Mouse (Mus musculus) embryo, embryonic 11.5 days (tissue): Measurements from ENCODE around the gene Parva.

Source experiments
- DNase-seq: peaks from one replicate; pipeline ENCODE4 v3.0.0-alpha.2; 2012; ENCODE audit warnings: low read depth, low spot score

Parva gene

DNA sequence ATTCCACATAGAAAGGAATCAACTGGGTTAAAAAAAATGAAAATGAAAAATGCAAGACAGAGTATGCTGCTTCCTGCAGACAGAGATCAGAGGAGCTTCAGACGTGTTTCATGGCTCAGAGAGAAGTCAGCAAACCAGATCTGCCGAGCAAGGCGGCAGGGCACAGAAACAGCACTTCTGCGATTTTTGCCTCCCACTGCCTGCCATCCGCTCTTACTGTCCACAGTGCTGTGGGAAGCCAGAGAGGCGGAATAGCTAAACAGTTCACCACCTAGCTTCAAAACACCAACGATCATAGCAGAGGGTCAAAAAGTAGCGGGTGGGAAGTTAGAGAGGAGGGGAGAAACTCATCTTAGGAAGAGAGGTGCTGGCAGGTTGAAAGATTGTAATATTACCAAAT, 84.0 kb downstream of the Parva start:
- no peak for DNase-seq

DNA sequence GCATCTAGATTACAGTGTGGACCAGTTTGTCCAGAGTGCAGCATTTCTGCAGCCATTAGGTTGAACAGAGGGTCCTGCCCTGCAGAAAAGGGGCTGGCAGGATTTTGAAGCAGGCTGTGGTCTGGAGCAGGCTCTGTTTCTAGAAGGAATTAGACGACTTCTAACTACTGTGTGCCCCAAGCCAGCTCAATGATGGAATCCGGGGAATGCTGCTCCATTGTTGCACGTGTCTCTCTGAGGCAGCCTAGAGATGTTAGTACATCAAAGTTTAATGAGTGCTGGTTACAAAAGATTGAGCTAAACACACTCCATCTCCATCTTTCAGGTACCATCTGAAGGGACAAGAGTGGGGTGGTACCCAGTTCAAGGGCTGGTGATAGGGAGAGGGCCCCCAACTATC, 85.0 kb downstream of the Parva start:
- DNase-seq = no peak

- DNase-seq = no peak
Observed at GRCm38 (mm10) chr7:112512895-112513294, 85.6 kb downstream of the Parva start.

DNA sequence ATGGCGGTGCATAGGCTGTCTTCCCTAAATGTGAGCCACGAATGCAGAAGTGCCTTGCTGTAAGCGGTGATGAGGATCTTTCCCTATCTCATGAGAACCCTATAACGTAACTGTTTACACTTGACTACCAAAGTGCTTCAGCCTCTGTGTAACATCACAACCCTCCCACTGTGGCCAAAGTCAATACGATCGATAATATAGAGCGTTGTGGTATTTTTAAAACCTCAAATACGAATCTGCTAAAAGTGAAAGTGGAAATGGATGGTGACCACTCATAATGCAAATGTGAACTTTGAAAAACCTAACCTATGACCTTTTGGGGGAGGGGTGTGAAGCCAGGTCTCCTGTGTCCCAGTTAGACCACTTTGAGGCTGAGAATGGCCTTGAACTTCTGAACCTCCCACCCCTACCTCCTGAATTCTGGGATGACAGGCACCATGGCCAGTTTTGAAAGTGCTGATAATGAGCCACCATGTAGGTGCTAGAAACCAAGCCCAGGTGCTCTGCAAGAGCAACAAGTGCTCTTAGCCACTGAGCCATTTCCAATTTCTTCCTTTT, 87.4 kb downstream of the Parva start:
- DNase-seq = no peak

- no peak for DNase-seq
Observed at GRCm38 (mm10) chr7:112525465-112525864, 98.2 kb downstream of the Parva start.

DNA sequence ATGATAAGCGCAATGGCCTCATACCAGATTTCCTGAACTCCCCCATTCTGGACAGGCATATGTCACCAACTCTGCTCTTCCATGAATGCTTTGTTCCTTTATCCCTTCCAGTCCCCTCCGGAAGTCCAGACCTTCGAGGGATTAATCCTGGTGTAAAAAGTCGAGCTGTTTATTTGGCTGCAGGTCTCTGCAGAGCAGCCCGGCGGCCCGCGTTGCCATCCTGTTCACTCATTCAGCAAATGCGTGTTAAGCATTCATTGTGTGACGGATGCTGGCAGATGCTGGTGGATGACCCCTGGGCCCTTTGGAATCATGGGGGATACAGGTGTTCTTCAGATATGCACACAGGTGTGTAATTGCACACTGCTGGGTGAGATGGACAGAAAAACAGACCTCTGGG, 98.9 kb downstream of the Parva start:
- no peak for DNase-seq

DNA sequence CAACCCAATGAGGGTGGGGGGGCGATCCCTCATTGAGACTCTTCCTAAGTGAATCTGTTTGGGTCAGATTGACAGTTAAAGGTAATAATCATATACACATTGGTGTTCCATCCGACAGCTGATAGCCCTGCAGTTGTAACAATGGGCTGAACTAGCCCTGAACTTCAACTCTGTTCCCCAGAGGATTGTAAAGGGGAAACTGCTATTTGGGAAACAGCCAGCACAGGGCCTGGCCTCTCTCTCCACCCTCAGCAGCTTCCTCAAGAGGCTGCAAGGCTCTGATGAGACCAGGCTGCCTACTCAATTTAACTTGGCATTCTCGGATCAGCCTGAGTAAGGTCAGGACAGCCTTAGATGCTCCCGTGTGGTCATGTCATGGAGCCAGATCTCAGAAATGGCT, 99.9 kb downstream of the Parva start:
- DNase-seq = no peak

DNA sequence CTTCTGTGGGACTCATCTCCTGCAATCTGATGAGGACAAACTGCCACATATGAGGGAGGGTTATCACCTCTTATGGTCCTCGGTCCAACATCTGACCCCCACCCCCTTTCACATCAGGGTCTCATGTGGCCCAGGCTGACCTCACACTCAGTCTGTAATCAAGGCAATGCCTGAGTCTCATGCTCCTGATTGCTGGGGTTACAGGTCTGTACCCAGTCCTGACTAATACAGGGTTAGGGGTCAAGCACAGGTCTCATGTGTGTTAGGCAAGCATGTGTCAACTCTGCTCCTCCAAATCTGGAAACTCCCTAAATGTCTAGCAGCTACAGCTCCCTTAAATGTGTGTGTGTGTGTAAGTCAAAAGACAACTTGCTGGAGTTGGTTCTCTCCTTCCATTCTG, 100.8 kb downstream of the Parva start:
- no peak for DNase-seq

DNA sequence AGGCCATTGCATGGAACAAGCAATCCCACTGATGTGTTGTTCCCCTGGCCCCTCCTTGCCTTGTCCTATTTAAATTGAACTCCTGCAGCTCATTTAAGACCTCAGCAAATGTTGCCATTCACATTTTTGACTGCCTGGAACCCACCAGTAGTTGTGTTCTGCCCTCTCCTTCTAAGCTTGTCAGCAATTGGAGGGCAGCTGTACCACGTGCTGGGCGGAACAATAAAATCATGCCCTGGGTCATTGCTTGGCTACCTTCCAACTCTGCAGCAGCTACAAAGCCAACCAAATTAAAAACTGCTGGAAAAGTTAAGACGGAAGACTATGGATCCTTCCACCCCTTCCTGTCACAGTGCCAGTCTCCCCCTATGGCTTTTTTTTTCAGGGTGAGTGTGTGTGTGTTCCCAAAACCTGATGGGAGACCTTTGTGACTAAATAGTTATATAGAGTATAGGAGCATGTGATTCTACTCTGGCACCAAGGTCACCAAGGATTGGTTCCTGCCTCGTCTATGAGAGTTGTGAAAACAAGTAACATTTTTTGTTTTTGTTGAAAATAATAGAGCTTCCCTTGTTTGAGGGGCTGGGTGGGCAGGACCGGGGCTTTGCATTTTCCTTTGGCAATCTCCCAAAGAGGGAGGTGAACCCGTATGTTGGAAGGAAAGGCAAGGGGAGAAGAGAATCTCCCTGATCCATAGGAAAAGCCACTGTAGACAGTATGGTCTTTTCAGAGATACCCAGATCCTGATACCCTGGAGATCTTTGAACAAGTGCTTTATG, 101.5 kb downstream of the Parva start:
- peak; percentile 29 for DNase-seq

GRCm38 (mm10) chr7:112530924-112531323, 103.6 kb downstream of the Parva start:
- no peak for DNase-seq

DNA sequence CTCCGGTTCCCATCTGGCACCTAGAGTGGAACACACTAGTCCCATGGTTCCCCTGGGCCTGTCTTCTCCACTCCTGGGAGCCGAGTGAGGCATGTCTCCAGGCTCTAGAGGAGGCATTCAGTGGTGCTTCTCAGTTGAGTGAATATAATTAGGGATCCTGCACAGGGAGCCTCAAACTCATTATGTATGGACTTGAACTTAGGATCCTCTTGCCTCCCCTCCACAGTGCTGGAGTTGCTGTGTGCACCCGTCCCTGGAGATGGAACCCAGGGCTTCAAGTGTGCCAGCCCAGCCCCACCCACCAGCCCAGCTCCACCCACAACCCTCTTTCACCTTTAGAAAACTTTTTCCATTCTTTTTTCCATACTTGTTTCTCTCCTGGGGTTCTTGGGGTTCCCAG, 106.8 kb downstream of the Parva start:
- no peak for DNase-seq

DNA sequence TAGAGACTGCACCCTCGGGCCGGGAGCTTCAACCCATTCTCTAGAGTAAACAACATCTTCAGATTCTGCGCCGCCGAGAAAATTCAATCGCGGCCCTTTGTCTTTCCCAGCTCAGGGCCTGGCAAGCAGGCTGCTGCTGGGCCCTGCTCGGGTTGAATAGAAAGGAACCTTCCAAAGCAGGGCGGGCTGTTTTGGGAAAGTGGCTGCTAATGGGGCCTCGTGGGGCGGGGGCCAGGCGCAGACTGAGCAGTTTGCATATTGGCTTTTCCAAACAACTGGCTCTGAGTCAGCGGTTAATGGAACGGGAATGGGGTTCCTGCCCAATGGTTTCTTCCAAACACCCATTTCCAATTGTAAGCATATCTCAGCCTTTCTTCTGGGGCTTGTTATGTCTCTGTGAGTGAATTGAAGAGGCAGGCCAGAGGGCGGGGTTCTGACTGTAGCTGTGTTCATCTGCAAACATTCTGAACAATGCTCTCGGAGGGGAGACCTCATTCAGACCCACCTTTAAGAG, 108.2 kb downstream of the Parva start:
- peak; percentile 8 for DNase-seq

DNA sequence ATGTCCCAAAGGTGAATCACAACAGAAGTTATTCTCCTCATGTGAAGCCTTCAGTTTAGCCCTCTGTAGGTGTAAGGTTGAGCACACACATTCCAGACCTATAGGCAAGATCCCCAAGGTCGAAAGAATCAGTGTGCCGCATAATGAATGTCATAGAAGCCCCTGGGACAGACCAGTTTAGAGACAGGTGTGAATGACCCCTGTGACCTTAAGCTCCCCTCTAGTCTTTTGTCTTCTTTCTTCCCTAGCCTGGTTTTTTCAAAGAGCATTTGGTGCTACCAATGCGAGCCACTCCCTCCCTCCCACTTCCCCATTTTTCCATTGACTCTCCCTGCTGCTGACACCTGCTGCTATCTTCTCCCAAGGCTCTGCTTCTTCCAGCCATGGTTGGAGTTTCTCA, 121.8 kb downstream of the Parva start:
- no peak for DNase-seq

GRCm38 (mm10) chr7:112561504-112561903, 134.2 kb downstream of the Parva start:
- DNase-seq = no peak

DNA sequence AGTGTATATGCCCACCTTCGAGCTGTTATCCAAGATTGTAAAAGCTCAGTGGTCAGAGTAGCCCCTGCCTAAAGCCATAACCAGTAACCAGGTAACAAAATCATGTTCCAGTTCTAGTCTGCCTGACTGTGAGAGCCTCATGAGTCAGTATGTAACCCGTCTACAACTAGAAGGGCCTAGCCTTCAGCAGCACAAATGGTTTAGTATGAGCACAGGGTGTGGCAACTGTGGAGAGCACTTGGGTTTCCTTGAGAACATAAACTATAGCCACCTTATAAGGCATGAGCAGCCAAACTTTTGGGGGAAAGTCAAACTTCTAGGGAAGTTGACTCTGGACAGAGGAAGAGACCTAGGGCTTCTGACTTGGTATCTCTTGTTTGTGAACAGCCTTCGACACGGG, 139.7 kb downstream of the Parva start:
- no peak for DNase-seq

DNA sequence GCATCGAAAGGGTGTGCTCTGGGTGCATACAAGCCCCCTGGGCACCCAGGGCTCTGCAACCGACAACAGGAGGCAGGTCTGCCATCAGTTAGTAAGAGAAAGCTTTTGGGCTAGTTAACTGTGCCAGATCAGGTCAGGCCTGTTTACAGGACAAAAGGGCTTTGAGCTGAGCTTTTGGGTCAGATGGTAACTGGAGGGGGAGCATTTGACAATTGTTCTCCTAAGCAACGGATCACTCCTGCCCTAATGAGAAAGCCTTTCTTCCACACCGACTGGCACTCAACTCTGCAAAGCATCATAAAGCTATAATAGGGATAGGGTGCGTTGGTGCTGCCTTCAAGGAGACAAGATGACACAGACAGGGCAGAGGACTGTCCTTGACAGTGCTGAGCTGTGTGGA, 141.7 kb downstream of the Parva start:
- no peak for DNase-seq

- DNase-seq = no peak
Observed at GRCm38 (mm10) chr7:112581621-112582020, 154.3 kb downstream of the Parva start.

GRCm38 (mm10) chr7:112582882-112583405, 155.6 kb downstream of the Parva start:
- DNase-seq = no peak

DNA sequence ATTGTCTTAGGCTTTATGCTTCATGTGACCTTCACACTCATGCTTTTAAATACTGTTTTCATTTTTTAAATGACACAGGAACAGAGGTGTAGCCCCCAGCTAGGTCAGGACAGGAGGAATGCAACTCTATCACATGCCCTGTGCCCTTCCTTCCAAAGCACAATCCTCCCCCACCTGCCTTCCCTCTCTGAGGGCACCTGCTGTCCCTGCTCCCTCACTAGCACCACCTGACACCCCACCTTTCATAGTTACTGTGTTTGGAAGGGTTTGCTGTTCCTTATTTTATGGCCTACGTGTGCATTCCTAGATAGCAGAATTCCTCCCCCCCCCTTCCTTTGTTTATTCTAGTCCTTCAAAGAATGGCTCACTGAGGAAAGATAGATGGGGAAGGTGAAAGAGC, 160.1 kb downstream of the Parva start:
- DNase-seq = no peak

DNA sequence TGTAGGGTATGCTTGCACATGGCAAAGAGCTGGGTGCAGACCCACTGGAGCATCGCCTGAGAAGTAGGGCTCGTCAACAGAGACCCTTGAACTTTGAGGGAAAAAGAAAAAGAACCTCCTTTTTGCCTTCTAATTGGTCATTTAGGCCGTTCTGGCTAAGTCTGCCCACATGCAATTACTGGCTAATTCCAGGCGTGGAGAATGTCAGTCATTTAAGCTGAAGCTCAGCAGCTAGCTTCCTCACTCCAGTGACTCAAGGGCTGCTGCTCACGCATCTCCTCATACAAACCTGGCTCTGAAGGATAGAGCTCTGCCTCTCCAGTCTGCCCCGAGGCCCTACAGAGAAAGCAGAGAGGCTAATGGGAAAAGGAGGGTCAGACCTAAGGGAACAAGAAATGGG, 162.2 kb downstream of the Parva start:
- no peak for DNase-seq

- DNase-seq = no peak
Observed at GRCm38 (mm10) chr7:112593586-112593985, 166.3 kb downstream of the Parva start.

GRCm38 (mm10) chr7:112595226-112595850, 168.0 kb downstream of the Parva start:
- no peak for DNase-seq

- no peak for DNase-seq
Observed at GRCm38 (mm10) chr7:112599650-112600049, 172.3 kb downstream of the Parva start.
